Mouse (Mus musculus) MEL (cell line): ENCODE measurements around the gene Galnt6.

Experiments
- BHLHE40 ChIP-seq: IDR thresholded peaks from 2 replicates; pipeline ENCODE4 v1.6.1; 2012; ENCODE audit warnings: low read depth, mild to moderate bottlenecking, inconsistent platforms, low read length, improper control_type of control experiment, borderline replicate concordance
- CHD1 ChIP-seq: IDR thresholded peaks from 2 replicates; pipeline ENCODE4 v1.6.1; 2012; ENCODE audit warnings: low read depth, mild to moderate bottlenecking, inconsistent platforms, low read length, improper control_type of control experiment
- CTCF ChIP-seq, 3 experiments: IDR thresholded peaks in 2 of 3; conservative IDR thresholded peaks in 1 of 3; 2 replicates each; pipeline ENCODE4 v1.5.1; 2011 to 2012; ENCODE audit warnings: low read length in 3 of 3, low read depth in 2 of 3, mild to moderate bottlenecking in 2 of 3, improper control_type of control experiment in 1 of 3, inconsistent platforms in 1 of 3, mixed read lengths in 1 of 3, moderate library complexity in 1 of 3; ENCODE audit not compliant: control insufficient read depth in 1 of 3, insufficient read depth in 1 of 3, poor library complexity in 1 of 3, severe bottlenecking in 1 of 3
- E2F4 ChIP-seq: IDR thresholded peaks from 2 replicates; pipeline ENCODE4 v1.6.1; 2011; ENCODE audit warnings: low read depth, low read length, improper control_type of control experiment, borderline replicate concordance
- ELF1 ChIP-seq: IDR thresholded peaks from 2 replicates; pipeline ENCODE4 v1.6.1; 2014; ENCODE audit warnings: low read depth, mild to moderate bottlenecking, inconsistent platforms, low read length, improper control_type of control experiment, moderate library complexity
- EP300 ChIP-seq, 2 experiments: IDR thresholded peaks; 2 replicates each; pipeline ENCODE4 v1.6.1; 2011; ENCODE audit warnings: improper control_type of control experiment in 2 of 2, low read length in 2 of 2, low read depth in 1 of 2, mild to moderate bottlenecking in 1 of 2
- HCFC1 ChIP-seq: IDR thresholded peaks from 2 replicates; pipeline ENCODE4 v1.6.1; 2012; ENCODE audit warnings: low read depth, mild to moderate bottlenecking, inconsistent platforms, low read length, improper control_type of control experiment, moderate library complexity
- JUND ChIP-seq: IDR thresholded peaks from 2 replicates; pipeline ENCODE4 v1.6.1; 2011; ENCODE audit warnings: low read depth, mild to moderate bottlenecking, improper control_type of control experiment, low read length
- TAL1 ChIP-seq: IDR thresholded peaks from 2 replicates; pipeline ENCODE4 v1.6.1; 2012; ENCODE audit warnings: mild to moderate bottlenecking, inconsistent platforms, low read length, moderate library complexity, mixed read lengths
- TCF12 ChIP-seq: IDR thresholded peaks from 2 replicates; pipeline ENCODE4 v1.6.1; 2014; ENCODE audit warnings: low read depth, mild to moderate bottlenecking, inconsistent platforms, low read length, improper control_type of control experiment, moderate library complexity
- ZKSCAN1 ChIP-seq: IDR thresholded peaks from 2 replicates; pipeline ENCODE4 v1.6.1; 2012; ENCODE audit warnings: low read depth, mild to moderate bottlenecking, inconsistent platforms, low read length, improper control_type of control experiment, moderate library complexity

DNA sequence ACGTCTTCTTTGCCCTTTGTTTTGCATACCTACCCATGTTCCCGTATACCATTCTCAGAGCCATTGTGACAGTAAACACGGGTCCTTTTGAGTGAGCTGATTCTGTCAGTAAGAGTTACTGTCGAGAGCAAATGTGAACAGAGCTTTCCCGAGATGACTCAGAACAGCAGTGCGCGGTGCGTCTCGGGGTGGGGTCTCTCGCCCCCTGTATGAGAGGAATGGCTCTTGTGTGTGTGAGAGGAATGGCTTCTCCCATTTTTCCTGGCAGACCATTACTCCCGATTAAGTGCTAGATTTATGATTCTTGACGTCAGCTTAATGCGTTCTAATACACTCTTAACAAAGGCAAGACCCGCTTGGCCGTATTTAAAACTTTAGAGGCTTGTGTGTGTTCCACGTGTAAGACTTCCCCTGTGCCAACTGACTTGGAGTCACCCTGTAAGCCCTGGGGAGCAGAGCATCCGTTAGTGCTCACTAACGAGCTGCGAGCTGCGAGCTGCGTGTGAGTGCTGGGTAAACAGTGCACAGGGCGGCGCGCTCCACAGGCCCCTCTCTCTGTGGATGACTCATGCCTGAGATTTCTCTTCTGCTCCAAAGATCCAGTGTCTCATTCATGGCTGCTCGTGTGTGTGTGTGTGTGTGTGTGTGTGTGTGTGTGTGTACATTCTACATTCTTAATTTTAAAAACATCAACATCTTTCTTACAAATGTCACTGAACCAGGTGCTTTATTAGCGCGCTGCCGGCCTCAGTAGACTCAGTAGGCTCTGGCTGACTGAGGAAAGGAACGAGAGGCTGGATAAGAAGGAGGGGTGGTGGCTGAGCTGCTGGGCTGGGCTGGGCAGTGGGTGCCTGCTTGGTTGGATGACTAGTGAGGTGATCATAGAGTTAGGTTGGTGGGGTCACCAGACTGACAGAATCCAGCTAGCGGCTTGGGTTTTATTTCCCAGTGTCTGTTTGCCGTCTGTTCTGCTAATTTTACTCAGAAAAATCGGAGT, 48.1 kb upstream of the Galnt6 start:
- TF ChIP-seq CHD1 (no peak), CTCF (IDR thresholded peaks at IDR 0.05 in 2 of 3, conservative IDR thresholded peaks at IDR 0.05 in 1 of 3; ENCODE audit: control insufficient read depth in 1 of 3, insufficient read depth in 1 of 3, low read depth in 2 of 3, low read length in 3 of 3, poor library complexity in 1 of 3, severe bottlenecking in 1 of 3) (no peak), TCF12 (no peak), ELF1 (no peak), BHLHE40 (no peak), EP300 (IDR thresholded peaks at IDR 0.05; ENCODE audit: low read depth in 1 of 2, low read length in 2 of 2) (no peak), ZKSCAN1 (no peak), E2F4 (no peak), TAL1 (no peak), HCFC1 (no peak), JUND (no peak)
